Mouse (Mus musculus): Measurements from ENCODE around the gene Gpc6. TPM values are rescaled to one million over a fixed set of nuclear protein-coding genes. Genes with fewer than 3 reads are reported as not detected.

The Gpc6 gene
- polyA plus RNA-seq, 1 experiment from 2014 or later: 32.2 TPM

DNA sequence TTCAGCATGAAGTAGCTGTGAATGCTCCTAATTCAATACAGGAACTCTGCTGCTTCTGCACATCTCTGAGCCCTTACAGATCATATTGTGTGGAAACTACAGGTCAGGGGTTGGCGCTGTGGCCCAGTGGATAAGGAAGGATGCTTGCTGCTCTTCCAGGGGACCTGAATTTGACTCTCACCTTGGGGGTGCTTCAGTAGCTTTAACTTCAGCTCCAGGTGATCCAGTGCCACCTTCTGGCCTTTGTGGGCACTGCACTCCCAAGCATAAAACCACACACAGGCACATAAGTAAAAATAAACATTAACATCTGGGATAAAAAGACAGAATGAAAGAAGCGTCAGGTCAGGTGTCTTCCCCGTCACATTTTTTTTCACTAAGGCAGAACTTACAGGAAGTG, 957.1 kb downstream of the Gpc6 start:
- Histone ChIP-seq H3K27me3 (ENCODE audit: control insufficient read depth, insufficient read depth, low read length) (no peaks in the 10 kb centered on the region), H3K27ac (ENCODE audit: low read depth, low read length) (no peak overlapping the region), H3K9me3 (ENCODE audit: control insufficient read depth, low read length) (no peaks in the 10 kb centered on the region), H3K36me3 (ENCODE audit: control insufficient read depth, insufficient read depth, low read length) (no peaks in the 10 kb centered on the region), H3K4me2 (replicated peaks; ENCODE audit: low read depth, low read length) (no peak overlapping the region), H3K9ac (ENCODE audit: low read depth, low read length) (no peak overlapping the region), H3K4me1 (replicated peaks; ENCODE audit: control insufficient read depth, insufficient read depth, low read length) (no peaks in the 10 kb centered on the region), H3K4me3 (ENCODE audit: low read depth, low read length) (no peak overlapping the region)
- WGBS: 54% methylated on average over 3 of the region's 3 CpGs
- ATAC-seq (ENCODE audit: low FRiP score) (no peak), DNase-seq (ENCODE audit: low spot score) (peak; percentile 67)

DNA sequence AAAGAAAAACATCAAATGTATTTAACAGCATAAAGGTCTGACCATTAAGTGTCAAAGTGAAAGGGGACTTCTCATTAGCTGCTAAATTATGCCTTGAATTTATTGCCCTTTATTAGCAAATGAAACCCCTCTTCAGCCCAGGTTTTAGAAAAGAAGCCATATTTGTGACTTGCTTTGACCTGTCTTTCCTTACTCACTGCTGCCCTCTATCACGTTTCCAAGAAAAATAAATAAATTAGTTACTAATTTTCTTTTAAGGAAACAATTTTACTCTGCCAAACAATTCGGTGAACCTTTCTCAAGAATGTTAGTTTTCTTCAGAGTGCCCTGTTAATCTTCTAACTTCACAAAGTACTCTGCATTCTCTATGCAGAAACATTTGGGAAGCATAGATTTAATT, 964.5 kb downstream of the Gpc6 start:
- Histone ChIP-seq H3K4me3 (ENCODE audit: low read depth, low read length) (no peak overlapping the region), H3K36me3 (ENCODE audit: control insufficient read depth, insufficient read depth, low read length) (no peaks in the 10 kb centered on the region), H3K4me2 (replicated peaks; ENCODE audit: low read depth, low read length) (no peak overlapping the region), H3K27me3 (ENCODE audit: control insufficient read depth, insufficient read depth, low read length) (no peaks in the 10 kb centered on the region), H3K27ac (ENCODE audit: low read depth, low read length) (no peak overlapping the region), H3K9ac (ENCODE audit: low read depth, low read length) (no peak overlapping the region), H3K4me1 (replicated peaks; ENCODE audit: control insufficient read depth, insufficient read depth, low read length) (no peaks in the 10 kb centered on the region), H3K9me3 (ENCODE audit: control insufficient read depth, low read length) (no peaks in the 10 kb centered on the region)
- WGBS: 61% methylated on average over 2 of the region's 2 CpGs
- no peak for DNase-seq (ENCODE audit: low spot score)
- no peak for ATAC-seq (ENCODE audit: low FRiP score)

DNA sequence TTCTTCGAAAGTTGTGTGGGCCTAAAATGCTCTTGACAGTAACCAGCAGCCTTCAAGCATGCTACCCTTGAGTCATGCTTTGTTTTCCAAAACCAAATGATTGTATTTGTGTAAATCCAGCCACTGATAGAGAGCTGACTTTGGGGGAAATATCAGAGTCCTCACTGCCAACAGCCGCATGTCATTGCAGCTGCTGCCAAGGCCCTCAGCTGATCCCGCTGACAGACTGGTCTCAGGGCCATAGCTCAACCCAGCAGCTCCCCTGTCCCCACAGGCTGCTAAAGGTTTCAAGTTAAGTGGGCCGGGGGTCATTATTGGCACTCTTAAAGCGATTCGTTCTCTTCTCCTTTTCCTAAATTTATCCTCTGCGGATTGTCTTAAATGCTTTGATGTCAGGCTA, 966.3 kb downstream of the Gpc6 start:
- Histone ChIP-seq H3K27ac (ENCODE audit: low read depth, low read length) (no peak overlapping the region), H3K27me3 (ENCODE audit: control insufficient read depth, insufficient read depth, low read length) (no peaks in the 10 kb centered on the region), H3K4me1 (replicated peaks; ENCODE audit: control insufficient read depth, insufficient read depth, low read length) (no peaks in the 10 kb centered on the region), H3K36me3 (ENCODE audit: control insufficient read depth, insufficient read depth, low read length) (no peaks in the 10 kb centered on the region), H3K4me2 (replicated peaks; ENCODE audit: low read depth, low read length) (no peak overlapping the region), H3K9me3 (ENCODE audit: control insufficient read depth, low read length) (no peaks in the 10 kb centered on the region), H3K4me3 (ENCODE audit: low read depth, low read length) (no peak overlapping the region), H3K9ac (ENCODE audit: low read depth, low read length) (no peak overlapping the region)
- DNase-seq (ENCODE audit: low spot score) (no peak), ATAC-seq (ENCODE audit: low FRiP score) (no peak)
- 80% methylated on average over 7 of the region's 7 CpGs for WGBS

DNA sequence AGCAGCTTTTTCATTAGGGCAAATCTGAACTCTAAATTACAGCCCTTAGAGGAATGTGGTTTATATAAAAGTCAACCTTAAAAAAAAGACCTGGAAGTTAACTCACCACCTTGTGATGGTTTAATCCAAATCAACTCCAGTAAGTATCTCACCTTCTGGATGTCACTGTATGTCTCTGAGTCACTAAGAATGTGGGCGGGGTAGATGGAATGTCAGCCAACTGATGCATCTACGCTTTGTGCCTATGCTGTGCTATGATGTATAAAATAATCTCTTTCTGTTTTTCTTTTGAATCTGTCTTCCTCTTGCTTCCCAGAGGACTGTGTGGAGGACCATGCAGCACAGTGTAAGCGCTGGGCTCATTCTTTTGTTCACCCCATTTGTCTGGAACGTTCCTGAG, 966.9 kb downstream of the Gpc6 start:
- ATAC-seq (ENCODE audit: low FRiP score): no peak
- Histone ChIP-seq H3K4me2 (replicated peaks; ENCODE audit: low read depth, low read length) (no peak overlapping the region), H3K4me3 (ENCODE audit: low read depth, low read length) (no peak overlapping the region), H3K9ac (ENCODE audit: low read depth, low read length) (no peak overlapping the region), H3K27ac (ENCODE audit: low read depth, low read length) (no peak overlapping the region), H3K36me3 (ENCODE audit: control insufficient read depth, insufficient read depth, low read length) (no peaks in the 10 kb centered on the region), H3K27me3 (ENCODE audit: control insufficient read depth, insufficient read depth, low read length) (no peaks in the 10 kb centered on the region), H3K4me1 (replicated peaks; ENCODE audit: control insufficient read depth, insufficient read depth, low read length) (no peaks in the 10 kb centered on the region), H3K9me3 (ENCODE audit: control insufficient read depth, low read length) (no peaks in the 10 kb centered on the region)
- DNase-seq (ENCODE audit: low spot score): no peak
- 78% methylated on average over 4 of the region's 4 CpGs for WGBS

DNA sequence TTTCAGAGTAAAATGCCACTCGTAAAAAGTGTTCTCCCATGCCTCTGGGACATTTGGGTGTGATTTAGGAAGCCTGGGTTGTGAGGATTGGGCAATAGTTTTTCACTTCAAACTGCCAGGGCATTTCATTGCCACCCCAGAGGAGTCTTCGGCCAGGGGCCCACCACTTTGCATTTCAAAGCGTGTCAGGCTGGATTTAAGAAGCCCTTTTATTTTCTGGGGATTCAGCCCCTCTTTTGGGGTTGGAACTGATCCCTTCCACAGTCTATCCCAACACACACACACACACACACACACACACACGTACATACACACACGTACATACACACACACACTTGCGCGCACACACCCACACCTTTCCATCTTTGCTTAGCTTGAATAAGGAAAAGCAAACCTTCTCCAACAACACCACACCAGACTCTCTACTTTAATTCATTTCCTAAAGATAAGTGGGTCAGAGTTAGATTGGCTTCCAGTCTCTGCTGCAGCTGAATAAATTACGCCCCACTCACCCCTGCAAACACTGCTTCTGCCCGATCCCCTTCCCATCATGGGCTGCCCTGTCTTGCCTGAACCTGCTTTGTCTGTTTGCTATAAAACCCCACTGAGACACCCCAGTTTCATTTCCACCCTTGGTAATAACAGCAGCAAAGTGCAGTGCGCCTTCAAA, 969.9 kb downstream of the Gpc6 start:
- H3K27ac ChIP-seq (ENCODE audit: low read depth, low read length): no peak overlapping the region
- no peaks in the 10 kb centered on the region for H3K9me3 ChIP-seq (ENCODE audit: control insufficient read depth, low read length)
- H3K4me1 ChIP-seq (replicated peaks; ENCODE audit: control insufficient read depth, insufficient read depth, low read length): no peaks in the 10 kb centered on the region
- no peak overlapping the region for H3K4me2 ChIP-seq (replicated peaks; ENCODE audit: low read depth, low read length)
- ATAC-seq (ENCODE audit: low FRiP score) (peak; percentile 26; the same call in 1 of the 2 replicates), DNase-seq (ENCODE audit: low spot score) (no peak)
- WGBS: 78% methylated on average over 10 of the region's 10 CpGs
- H3K27me3 ChIP-seq (ENCODE audit: control insufficient read depth, insufficient read depth, low read length): no peaks in the 10 kb centered on the region
- H3K36me3 ChIP-seq (ENCODE audit: control insufficient read depth, insufficient read depth, low read length): no peaks in the 10 kb centered on the region
- no peak overlapping the region for H3K9ac ChIP-seq (ENCODE audit: low read depth, low read length)
- H3K4me3 ChIP-seq (ENCODE audit: low read depth, low read length): no peak overlapping the region

DNA sequence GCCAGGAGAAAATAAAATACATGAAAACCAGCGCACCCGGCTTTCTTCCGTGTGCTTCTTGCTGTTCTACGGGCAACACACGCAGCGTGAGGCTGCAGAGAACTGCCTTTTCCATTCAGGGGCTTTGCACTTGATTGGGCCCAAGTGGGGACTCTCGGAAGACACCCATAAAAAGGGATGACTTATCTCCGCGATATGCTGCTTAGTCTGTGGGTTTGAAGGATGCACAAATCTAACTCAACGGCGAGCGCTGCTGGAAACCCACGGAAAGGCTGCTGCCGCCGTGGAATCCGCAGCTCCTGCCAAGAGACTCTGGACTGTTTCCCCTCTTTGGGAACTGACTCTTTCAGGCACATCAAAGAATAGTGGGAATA, 970.4 kb downstream of the Gpc6 start:
- ATAC-seq (ENCODE audit: low FRiP score) (no peak), DNase-seq (ENCODE audit: low spot score) (no peak)
- H3K27me3 ChIP-seq (ENCODE audit: control insufficient read depth, insufficient read depth, low read length): no peaks in the 10 kb centered on the region
- 93% methylated on average over 16 of the region's 16 CpGs for WGBS
- no peak overlapping the region for H3K9ac ChIP-seq (ENCODE audit: low read depth, low read length)
- H3K4me2 ChIP-seq (replicated peaks; ENCODE audit: low read depth, low read length): no peak overlapping the region
- no peak overlapping the region for H3K4me3 ChIP-seq (ENCODE audit: low read depth, low read length)
- no peaks in the 10 kb centered on the region for H3K9me3 ChIP-seq (ENCODE audit: control insufficient read depth, low read length)
- no peak overlapping the region for H3K27ac ChIP-seq (ENCODE audit: low read depth, low read length)
- H3K4me1 ChIP-seq (replicated peaks; ENCODE audit: control insufficient read depth, insufficient read depth, low read length): no peaks in the 10 kb centered on the region
- no peaks in the 10 kb centered on the region for H3K36me3 ChIP-seq (ENCODE audit: control insufficient read depth, insufficient read depth, low read length)

DNA sequence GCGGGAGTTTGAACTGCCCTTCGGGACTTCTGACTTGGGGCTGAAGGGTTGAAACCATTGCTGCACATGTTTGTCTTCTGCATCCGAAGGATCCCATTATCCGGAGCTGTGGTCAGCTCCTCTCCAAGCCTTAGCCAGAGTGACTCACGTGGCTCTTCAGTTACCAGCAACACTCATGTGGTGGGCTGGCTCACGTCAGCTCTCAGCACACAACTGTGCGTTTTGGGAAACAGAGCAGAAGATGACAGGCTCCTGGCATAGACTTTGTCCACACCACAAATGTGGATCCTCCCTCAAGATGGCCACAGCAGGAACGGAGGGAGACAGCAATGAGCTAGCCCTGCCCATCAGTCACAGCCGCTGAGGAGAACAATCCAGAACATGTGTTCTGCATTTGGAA, 979.2 kb downstream of the Gpc6 start:
- 85% methylated on average over 9 of the region's 9 CpGs for WGBS
- Histone ChIP-seq H3K4me3 (ENCODE audit: low read depth, low read length) (no peak overlapping the region), H3K27me3 (ENCODE audit: control insufficient read depth, insufficient read depth, low read length) (no peaks in the 10 kb centered on the region), H3K4me1 (replicated peaks; ENCODE audit: control insufficient read depth, insufficient read depth, low read length) (peaks cover 5% of the 10 kb centered on the region; the same call in 1 of the 2 replicates), H3K4me2 (replicated peaks; ENCODE audit: low read depth, low read length) (no peak overlapping the region), H3K9me3 (ENCODE audit: control insufficient read depth, low read length) (no peaks in the 10 kb centered on the region), H3K27ac (ENCODE audit: low read depth, low read length) (no peak overlapping the region), H3K36me3 (ENCODE audit: control insufficient read depth, insufficient read depth, low read length) (no peaks in the 10 kb centered on the region), H3K9ac (ENCODE audit: low read depth, low read length) (no peak overlapping the region)
- ATAC-seq (ENCODE audit: low FRiP score) (no peak), DNase-seq (ENCODE audit: low spot score) (no peak)

DNA sequence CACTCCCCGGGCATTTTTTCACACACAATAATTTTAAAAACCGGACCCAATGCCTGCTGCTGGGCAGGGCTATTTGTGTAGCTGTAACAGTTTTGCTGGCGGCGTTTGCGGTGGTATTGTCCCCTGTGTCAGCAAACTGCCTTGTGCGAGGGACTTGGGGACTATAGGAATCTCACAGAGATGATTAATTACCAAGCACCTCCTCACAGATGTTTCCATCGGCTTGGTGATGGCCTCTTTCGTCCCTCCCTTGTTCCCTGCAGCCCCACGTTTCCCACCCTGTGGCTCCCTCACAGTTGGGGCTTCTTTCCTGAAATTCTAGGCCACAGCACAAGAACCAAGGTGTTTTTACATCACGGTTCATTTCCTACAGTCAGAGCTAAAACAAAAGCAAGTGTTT, 980.6 kb downstream of the Gpc6 start:
- H3K4me1 ChIP-seq (replicated peaks; ENCODE audit: control insufficient read depth, insufficient read depth, low read length): peaks cover 5% of the 10 kb centered on the region; the same call in 1 of the 2 replicates
- ATAC-seq (ENCODE audit: low FRiP score) (peak; percentile 57), DNase-seq (ENCODE audit: low spot score) (peak; percentile 43)
- no peaks in the 10 kb centered on the region for H3K27me3 ChIP-seq (ENCODE audit: control insufficient read depth, insufficient read depth, low read length)
- no peak overlapping the region for H3K4me2 ChIP-seq (replicated peaks; ENCODE audit: low read depth, low read length)
- no peak overlapping the region for H3K4me3 ChIP-seq (ENCODE audit: low read depth, low read length)
- no peak overlapping the region for H3K9ac ChIP-seq (ENCODE audit: low read depth, low read length)
- H3K36me3 ChIP-seq (ENCODE audit: control insufficient read depth, insufficient read depth, low read length): no peaks in the 10 kb centered on the region
- WGBS: 6% methylated on average over 10 of the region's 10 CpGs
- no peak overlapping the region for H3K27ac ChIP-seq (ENCODE audit: low read depth, low read length)
- H3K9me3 ChIP-seq (ENCODE audit: control insufficient read depth, low read length): no peaks in the 10 kb centered on the region

DNA sequence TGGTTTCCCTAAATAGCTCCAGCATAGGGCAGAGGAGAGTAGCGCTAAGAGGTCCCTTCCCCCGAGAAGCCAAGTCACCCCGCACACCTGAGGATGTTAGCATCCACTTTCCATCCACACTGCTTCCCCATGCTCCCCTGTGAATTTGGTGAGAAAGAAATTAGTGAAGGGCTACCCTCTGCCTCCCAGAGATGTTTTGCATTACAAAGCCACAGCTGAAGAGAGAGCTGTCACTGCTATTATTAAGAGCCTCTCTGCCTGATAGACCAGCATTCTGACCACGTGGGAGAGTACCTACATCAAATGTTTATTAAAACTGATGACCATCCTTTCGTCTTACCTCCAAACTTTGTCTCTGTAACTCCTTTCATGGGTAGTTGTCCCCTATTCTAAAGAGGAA, 981.2 kb downstream of the Gpc6 start:
- H3K27me3 ChIP-seq (ENCODE audit: control insufficient read depth, insufficient read depth, low read length): no peaks in the 10 kb centered on the region
- H3K4me2 ChIP-seq (replicated peaks; ENCODE audit: low read depth, low read length): no peak overlapping the region
- no peak overlapping the region for H3K4me3 ChIP-seq (ENCODE audit: low read depth, low read length)
- WGBS: 24% methylated on average over 5 of the region's 5 CpGs
- no peaks in the 10 kb centered on the region for H3K9me3 ChIP-seq (ENCODE audit: control insufficient read depth, low read length)
- H3K4me1 ChIP-seq (replicated peaks; ENCODE audit: control insufficient read depth, insufficient read depth, low read length): peaks cover 5% of the 10 kb centered on the region; the same call in 1 of the 2 replicates
- H3K36me3 ChIP-seq (ENCODE audit: control insufficient read depth, insufficient read depth, low read length): no peaks in the 10 kb centered on the region
- no peak overlapping the region for H3K9ac ChIP-seq (ENCODE audit: low read depth, low read length)
- ATAC-seq (ENCODE audit: low FRiP score) (peak; percentile 71), DNase-seq (ENCODE audit: low spot score) (peak; percentile 39)
- H3K27ac ChIP-seq (ENCODE audit: low read depth, low read length): no peak overlapping the region
